Mouse (Mus musculus) effector memory CD4-positive, alpha-beta T cell, adult 5 months (primary cell): ENCODE measurements around the gene Polr3f. TPM values are rescaled to one million over a fixed set of nuclear protein-coding genes. Genes with fewer than 3 reads are reported as not detected.

Experiments used
- polyA plus RNA-seq: library from polyadenylated mRNA; unstranded; fragments of 100-300 nt; shearing (Covaris generic); gene quantifications from one replicate; pipeline ENCODE4 v1.2.1, GENCODE M21; 2017

Gene Polr3f
- polyA plus RNA-seq = 16.5 TPM

DNA sequence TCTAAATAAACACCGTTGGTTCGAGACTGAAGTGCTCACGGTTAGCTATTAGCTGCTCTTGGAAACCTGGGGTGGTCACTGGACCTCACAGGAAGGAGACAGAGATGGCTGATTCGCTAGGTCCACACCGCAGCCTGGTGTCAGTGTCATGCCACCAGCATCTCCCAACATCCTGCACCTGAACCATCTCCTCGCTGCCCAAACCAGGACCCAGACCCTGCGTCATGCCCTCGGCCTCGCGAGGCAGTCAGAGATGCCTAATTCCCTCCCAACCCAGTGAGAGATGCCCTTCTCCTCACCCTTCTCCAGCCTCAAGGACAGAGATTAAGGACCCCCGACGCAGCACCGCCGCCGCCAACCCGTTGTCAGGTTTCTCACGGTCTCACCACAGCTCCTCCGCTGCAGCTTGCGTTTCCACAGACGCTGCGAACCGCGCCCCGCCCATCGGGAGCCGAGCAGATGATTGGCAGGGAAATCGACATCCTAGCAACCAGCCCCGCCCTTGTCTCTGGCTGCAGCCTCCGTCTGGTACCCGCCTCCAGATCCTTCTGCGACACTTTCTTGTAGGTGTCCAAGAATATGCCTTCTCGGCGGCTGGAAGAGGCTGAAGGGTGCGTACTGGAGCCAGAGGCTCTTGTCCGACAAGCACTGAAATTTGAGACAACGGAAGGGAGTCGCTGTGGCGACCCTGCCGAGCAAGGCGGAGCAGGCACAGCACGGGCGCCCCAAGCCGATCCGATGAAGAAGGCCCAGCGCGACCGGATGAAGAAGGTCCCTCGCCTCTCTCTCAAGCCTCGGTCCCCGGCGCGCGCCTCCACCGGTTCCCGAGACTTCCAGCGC lies at the start of gene Polr3f, which contains the start of gene Dzank1:
TSS of gene Polr3f (plus strand) at position 738 of the 840 bp plus-strand sequence.
TSS of gene Dzank1 (minus strand) at position 434 of the 840 bp plus-strand sequence.

GRCm38 (mm10) chr2:144550529-144550928 lies 23.0 kb downstream of the Polr3f start, which contains the start of gene Rbbp9:
TSS of gene Rbbp9 (minus strand) at chr2:144550869.

DNA sequence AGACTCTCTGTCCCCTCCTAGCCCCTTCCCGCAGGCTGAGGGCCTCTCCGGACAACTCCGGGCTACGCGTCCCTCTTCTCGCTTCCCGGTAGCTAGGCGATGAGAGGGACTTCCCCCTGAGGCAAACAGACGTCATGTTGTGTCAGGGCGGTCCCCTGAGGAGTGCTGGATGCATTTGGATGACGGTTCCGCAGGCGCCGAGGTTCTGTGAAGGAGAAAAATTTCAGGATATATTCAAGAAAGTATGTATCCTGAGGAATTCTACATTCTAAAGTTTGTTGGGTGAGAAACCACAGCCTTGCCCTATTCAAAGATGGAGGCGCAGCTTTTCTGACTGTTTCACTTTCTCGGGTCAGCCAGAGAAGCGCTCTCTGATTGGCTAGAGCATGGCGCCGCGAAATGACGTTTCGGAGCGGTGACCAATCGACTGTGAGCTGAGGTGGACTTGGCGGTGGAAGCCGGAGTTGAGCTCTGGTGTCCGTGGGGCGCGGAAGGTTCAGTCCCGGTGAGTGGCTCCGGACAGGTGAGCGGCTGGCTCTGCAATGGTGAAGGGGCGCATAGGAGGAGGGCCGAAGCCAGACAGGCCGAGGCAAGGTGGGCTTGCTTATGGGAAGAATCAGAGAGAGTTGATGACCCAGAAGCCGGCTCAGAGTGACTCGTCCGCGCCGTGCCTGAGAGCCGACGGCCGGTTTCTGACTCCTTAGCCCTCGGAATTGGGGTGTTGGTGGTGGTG lies 28.5 kb downstream of the Polr3f start, which contains the start of gene Sec23b:
TSS of gene Sec23b (plus strand) at position 410 of the 733 bp plus-strand sequence.

Other genes starting within 250 kb of the Polr3f start
- 0.65 TPM for gene Ovol2, start 195.6 kb upstream of the Polr3f start, polyA plus RNA-seq
- 25.4 TPM for gene Kat14, start 158.7 kb upstream of the Polr3f start, polyA plus RNA-seq
- gene Pet117, start 158.7 kb upstream of the Polr3f start, polyA plus RNA-seq = 4.6 TPM
- gene Dzank1, start 304 bp upstream of the Polr3f start, polyA plus RNA-seq = 0.14 TPM
- 5.8 TPM for gene Rbbp9, start 23.2 kb downstream of the Polr3f start, polyA plus RNA-seq
- gene Sec23b, start 28.5 kb downstream of the Polr3f start, polyA plus RNA-seq = 77.3 TPM
- gene Smim26, start 66.3 kb downstream of the Polr3f start, polyA plus RNA-seq = 12.8 TPM
- gene Dtd1, start 72.2 kb downstream of the Polr3f start, polyA plus RNA-seq = 68.3 TPM